Comparison of ENCODE assay signal across 8 mouse cellular contexts in genomic region chr11:109485398-109486045, GRCm38 (mm10). TPM values are rescaled to one million over a fixed set of nuclear protein-coding genes. Genes with fewer than 3 reads are reported as not detected.
A peak's percentile ranks its signal among the peaks of the same experiment; 100 is the strongest.
DNase-seq lines count a peak whose midpoint lies in the region; ATAC-seq and TF ChIP-seq lines count a peak whose summit lies in the region.
"Had no signal": no experiment of that assay in that cellular context is flagged by ENCODE, and none has a peak within 500 bp of the region (broad histone marks: within the 10 kb centered on the region; RNA-seq: fewer than 3 reads in every experiment).

No protein-coding gene starts in this region.

- ATAC-seq in lung, postnatal 0 days = no peak
- no peak for ATAC-seq in megakaryocyte-erythroid progenitor cell, adult 5-6 weeks (replicated peaks; ENCODE audit: low FRiP score, low TSS enrichment, poor library complexity, severe bottlenecking)

- no peaks in the 10 kb centered on the region for H3K4me1 ChIP-seq in lung, postnatal 0 days (ENCODE audit: insufficient read depth, low read depth, low read length)
- no peaks in the 10 kb centered on the region for H3K4me1 ChIP-seq in lung, adult 2 months (ENCODE audit: control insufficient read depth, insufficient read depth, low read length)
- H3K4me1 ChIP-seq in olfactory bulb, adult 2 months (ENCODE audit: control insufficient read depth, insufficient read depth, low read length) = no peaks in the 10 kb centered on the region
- H3K4me1 ChIP-seq: neural tube, embryonic 13.5 days had no signal

- peak; percentile 22 for DNase-seq in lung, postnatal 0 days (ENCODE audit: low spot score)
- no peak for DNase-seq in lung, adult 2 months
- DNase-seq in gastrocnemius, postnatal 36 days = peak; percentile 17 to 25
- DNase-seq in left cerebral cortex, adult 18-20 months (ENCODE audit: low spot score in 2 of 2) = peak; percentile 26 to 60
- DNase-seq in urinary bladder, postnatal 10 days (ENCODE audit: low spot score) = no peak

- H3K27ac ChIP-seq in lung, postnatal 0 days (ENCODE audit: low read length) = no peak overlapping the region
- H3K27ac ChIP-seq in olfactory bulb, adult 2 months (ENCODE audit: insufficient read depth, low read depth, low read length) = 0 out of 2 replicates have a peak overlapping the region, but pooled peaks have one; percentile 14
- H3K27ac ChIP-seq: neural tube, embryonic 13.5 days had no signal

- H3K9me3 ChIP-seq in lung, postnatal 0 days (ENCODE audit: low read length) = no peaks in the 10 kb centered on the region
- H3K9me3 ChIP-seq: neural tube, embryonic 13.5 days had no signal

- intact Hi-C loops in gastrocnemius, postnatal 36 days (cut with DNase I) = no loop called here

- no peak for TF ChIP-seq POLR2A in lung, adult 2 months (IDR thresholded peaks at IDR 0.05; ENCODE audit: borderline replicate concordance, extremely low read depth, low read depth, low read length)
- no peak for TF ChIP-seq POLR2A in olfactory bulb, adult 2 months (IDR thresholded peaks at IDR 0.05; ENCODE audit: insufficient read depth, low read depth, low read length)

- H3K9ac ChIP-seq in lung, postnatal 0 days (replicated peaks; ENCODE audit: low read depth) = no peak overlapping the region
- H3K9ac ChIP-seq: neural tube, embryonic 13.5 days had no signal

- no peak for TF ChIP-seq CTCF in lung, postnatal 0 days (IDR thresholded peaks at IDR 0.05)
- no peak for TF ChIP-seq CTCF in lung, adult 2 months (IDR thresholded peaks at IDR 0.05; ENCODE audit: insufficient read depth, low read length)
- no peak for TF ChIP-seq CTCF in olfactory bulb, adult 2 months (IDR thresholded peaks at IDR 0.05; ENCODE audit: insufficient read depth, low read depth, low read length)

- H3K27me3 ChIP-seq in lung, postnatal 0 days (replicated peaks; ENCODE audit: insufficient read depth, low read length) = no peaks in the 10 kb centered on the region
- H3K27me3 ChIP-seq: neural tube, embryonic 13.5 days had no signal

- H3K36me3 ChIP-seq in lung, postnatal 0 days (ENCODE audit: insufficient read depth, low read length) = no peaks in the 10 kb centered on the region
- H3K36me3 ChIP-seq: neural tube, embryonic 13.5 days had no signal

- TF ChIP-seq EP300 in lung, postnatal 0 days (IDR thresholded peaks at IDR 0.05) = no peak

- no peak overlapping the region for H3K4me2 ChIP-seq in lung, postnatal 0 days (replicated peaks; ENCODE audit: low read depth, low read length)
- H3K4me2 ChIP-seq: neural tube, embryonic 13.5 days had no signal

- WGBS in lung, postnatal 0 days = 83% methylated on average over 15 of the region's 15 CpGs
- 87% methylated on average over 15 of the region's 15 CpGs for WGBS in lung, adult 2 months
- WGBS in olfactory bulb, adult 2 months = 82% methylated on average over 15 of the region's 15 CpGs

- H3K4me3 ChIP-seq in lung, postnatal 0 days (ENCODE audit: low read depth, low read length) = no peak overlapping the region
- H3K4me3 ChIP-seq in lung, adult 2 months (replicated peaks; ENCODE audit: extremely low read depth, low read depth, low read length) = no peak overlapping the region
- H3K4me3 ChIP-seq in olfactory bulb, adult 2 months (ENCODE audit: insufficient read depth, low read depth, low read length) = no peak overlapping the region
- H3K4me3 ChIP-seq: neural tube, embryonic 13.5 days had no signal

RNA-seq across cellular contexts. Expression of gene Slc16a6, which starts 12.1 kb away (rescaled TPM):
- polyA plus RNA-seq in lung, postnatal 0 days (2015; fragmentation: Nextera tagmentation; extraction: Ambion mirVana) = 1.8 and 2.3 TPM in 2 replicates
- 0.89 and 1.6 TPM in 2 replicates for polyA plus RNA-seq in lung, adult 2 months (2012; rRNA removed)
- 1 to 10 TPM; 4.8 to 9.4 TPM for total RNA-seq in gastrocnemius, postnatal 36 days (2021)
- total RNA-seq in left cerebral cortex, adult 18-20 months (2021) = 10 to 100 TPM in 1 of 2 experiments, 1 to 10 TPM in 1; 8.9 to 11.3 TPM
- polyA plus RNA-seq in olfactory bulb, adult 2 months (2012; ENCODE audit: insufficient read depth, insufficient read length, low replicate concordance, missing spikeins) = not detected in 2 replicates
- total RNA-seq in megakaryocyte-erythroid progenitor cell, adult 5-6 weeks (2014; fragmentation: Nextera tagmentation) = 40.6 and 46.9 TPM in 2 replicates
- 16.5 and 20.6 TPM in 2 replicates for total RNA-seq in megakaryocyte-erythroid progenitor cell, adult 5-6 weeks (2017)

RNA-seq across cellular contexts. Expression of gene Arsg, which starts 12.3 kb away (rescaled TPM):
- 6.6 and 7.1 TPM in 2 replicates for polyA plus RNA-seq in lung, postnatal 0 days (2015; fragmentation: Nextera tagmentation; extraction: Ambion mirVana)
- 3.8 and 4.4 TPM in 2 replicates for polyA plus RNA-seq in lung, adult 2 months (2012; rRNA removed)
- 1 to 10 TPM in 1 of 2 experiments, under 1 TPM in 1; 0.86 to 1.7 TPM for total RNA-seq in gastrocnemius, postnatal 36 days (2021)
- 10 to 100 TPM; 12.0 to 14.7 TPM for total RNA-seq in left cerebral cortex, adult 18-20 months (2021)
- polyA plus RNA-seq in olfactory bulb, adult 2 months (2012; ENCODE audit: insufficient read depth, insufficient read length, low replicate concordance, missing spikeins) = not detected in 2 replicates
- total RNA-seq in megakaryocyte-erythroid progenitor cell, adult 5-6 weeks (2014; fragmentation: Nextera tagmentation) = 7.3 and 9.3 TPM in 2 replicates
- 4.1 and 4.7 TPM in 2 replicates for total RNA-seq in megakaryocyte-erythroid progenitor cell, adult 5-6 weeks (2017)

RNA-seq across cellular contexts. Expression of gene Amz2, which starts 59.8 kb away (rescaled TPM):
- polyA plus RNA-seq in lung, postnatal 0 days (2015; fragmentation: Nextera tagmentation; extraction: Ambion mirVana) = 23.6 and 28.8 TPM in 2 replicates
- polyA plus RNA-seq in lung, adult 2 months (2012; rRNA removed) = 22.2 and 40.9 TPM in 2 replicates
- total RNA-seq in gastrocnemius, postnatal 36 days (2021) = 10 to 100 TPM; 60.1 to 63.4 TPM
- 10 to 100 TPM; 49.2 to 56.1 TPM for total RNA-seq in left cerebral cortex, adult 18-20 months (2021)
- polyA plus RNA-seq in olfactory bulb, adult 2 months (2012; ENCODE audit: insufficient read depth, insufficient read length, low replicate concordance, missing spikeins) = not detected in 2 replicates
- 50.3 and 51.7 TPM in 2 replicates for total RNA-seq in megakaryocyte-erythroid progenitor cell, adult 5-6 weeks (2014; fragmentation: Nextera tagmentation)
- 79.1 and 90.9 TPM in 2 replicates for total RNA-seq in megakaryocyte-erythroid progenitor cell, adult 5-6 weeks (2017)

Comparison
In these comparisons a context has a peak if more than half of its experiments do, and no peak if none do; other contexts are left out.
1. DNase-seq: peak in lung, postnatal 0 days (single experiment), gastrocnemius, postnatal 36 days (2 of 2) and left cerebral cortex, adult 18-20 months (2 of 2); none in lung, adult 2 months (single experiment) and urinary bladder, postnatal 10 days (single experiment).